Mouse (Mus musculus): ENCODE results near the gene Ccdc177. TPM values are rescaled to one million over a fixed set of nuclear protein-coding genes. Genes with fewer than 3 reads are reported as not detected.
A peak's percentile ranks its signal among the peaks of the same experiment; 100 is the strongest.

The Ccdc177 gene
- polyA plus RNA-seq, 1 experiment from 2014 or later, result 0.11 TPM

GRCm38 (mm10) chr12:80720507-80720906, 40.0 kb downstream of the Ccdc177 start:
- no peak for ATAC-seq (replicated peaks; ENCODE audit: low FRiP score, low TSS enrichment, low read depth)
- H3K4me3 ChIP-seq (ENCODE audit: low read depth, low read length), result no peak overlapping the region
- DNase-seq (ENCODE audit: low spot score), result no peak
- H3K27me3 ChIP-seq (replicated peaks; ENCODE audit: control insufficient read depth, insufficient read depth, low read length), result no peaks in the 10 kb centered on the region
- no peak overlapping the region for H3K27ac ChIP-seq (ENCODE audit: low read depth)
- no peaks in the 10 kb centered on the region for H3K36me3 ChIP-seq (ENCODE audit: control insufficient read depth, insufficient read depth, low read length)
- no peaks in the 10 kb centered on the region for H3K4me1 ChIP-seq (replicated peaks; ENCODE audit: control insufficient read depth, insufficient read depth, low read length)
- H3K9me3 ChIP-seq (ENCODE audit: control insufficient read depth, low read length), result no peaks in the 10 kb centered on the region
- 80% methylated on average over 12 of the region's 12 CpGs for WGBS
- H3K9ac ChIP-seq (ENCODE audit: low read length), result no peak overlapping the region
- H3K4me2 ChIP-seq (ENCODE audit: low read length), result no peak overlapping the region

- Histone ChIP-seq H3K9ac (ENCODE audit: low read length) (no peak overlapping the region), H3K9me3 (ENCODE audit: control insufficient read depth, low read length) (no peaks in the 10 kb centered on the region), H3K36me3 (ENCODE audit: control insufficient read depth, insufficient read depth, low read length) (no peaks in the 10 kb centered on the region), H3K27me3 (replicated peaks; ENCODE audit: control insufficient read depth, insufficient read depth, low read length) (no peaks in the 10 kb centered on the region), H3K4me3 (ENCODE audit: low read depth, low read length) (no peak overlapping the region), H3K4me2 (ENCODE audit: low read length) (no peak overlapping the region), H3K4me1 (replicated peaks; ENCODE audit: control insufficient read depth, insufficient read depth, low read length) (no peaks in the 10 kb centered on the region), H3K27ac (ENCODE audit: low read depth) (no peak overlapping the region)
- ATAC-seq (replicated peaks; ENCODE audit: low FRiP score, low TSS enrichment, low read depth) (no peak), DNase-seq (ENCODE audit: low spot score) (no peak)
- 88% methylated on average over 2 of the region's 2 CpGs for WGBS
Measured at GRCm38 (mm10) chr12:80719141-80719540, 41.3 kb downstream of the Ccdc177 start.

- WGBS, result 64% methylated on average over 6 of the region's 6 CpGs
- H3K4me2 ChIP-seq (ENCODE audit: low read length), result no peak overlapping the region
- DNase-seq (ENCODE audit: low spot score) (no peak), ATAC-seq (replicated peaks; ENCODE audit: low FRiP score, low TSS enrichment, low read depth) (no peak)
- no peaks in the 10 kb centered on the region for H3K27me3 ChIP-seq (replicated peaks; ENCODE audit: control insufficient read depth, insufficient read depth, low read length)
- H3K27ac ChIP-seq (ENCODE audit: low read depth), result no peak overlapping the region
- H3K36me3 ChIP-seq (ENCODE audit: control insufficient read depth, insufficient read depth, low read length), result no peaks in the 10 kb centered on the region
- H3K4me3 ChIP-seq (ENCODE audit: low read depth, low read length), result no peak overlapping the region
- no peaks in the 10 kb centered on the region for H3K9me3 ChIP-seq (ENCODE audit: control insufficient read depth, low read length)
- no peaks in the 10 kb centered on the region for H3K4me1 ChIP-seq (replicated peaks; ENCODE audit: control insufficient read depth, insufficient read depth, low read length)
- H3K9ac ChIP-seq (ENCODE audit: low read length), result no peak overlapping the region
Measured at GRCm38 (mm10) chr12:80715915-80716314, 44.6 kb downstream of the Ccdc177 start.

GRCm38 (mm10) chr12:80706915-80707604, 53.4 kb downstream of the Ccdc177 start:
- ATAC-seq (replicated peaks; ENCODE audit: low FRiP score, low TSS enrichment, low read depth), result no peak
- WGBS, result 38% methylated on average over 6 of the region's 6 CpGs
- DNase-seq (ENCODE audit: low spot score), result peak; percentile 68
- no peak overlapping the region for H3K9ac ChIP-seq (ENCODE audit: low read length)
- H3K27me3 ChIP-seq (replicated peaks; ENCODE audit: control insufficient read depth, insufficient read depth, low read length), result no peaks in the 10 kb centered on the region
- no peak overlapping the region for H3K4me3 ChIP-seq (ENCODE audit: low read depth, low read length)
- H3K27ac ChIP-seq (ENCODE audit: low read depth), result peak overlapping the region; percentile 34; the same call in 1 of the 2 replicates
- no peaks in the 10 kb centered on the region for H3K9me3 ChIP-seq (ENCODE audit: control insufficient read depth, low read length)
- peak overlapping the region; percentile 12 for H3K4me2 ChIP-seq (ENCODE audit: low read length)
- H3K36me3 ChIP-seq (ENCODE audit: control insufficient read depth, insufficient read depth, low read length), result no peaks in the 10 kb centered on the region
- H3K4me1 ChIP-seq (replicated peaks; ENCODE audit: control insufficient read depth, insufficient read depth, low read length), result peaks cover 11% of the 10 kb centered on the region

- no peaks in the 10 kb centered on the region for H3K9me3 ChIP-seq (ENCODE audit: control insufficient read depth, low read length)
- H3K27me3 ChIP-seq (replicated peaks; ENCODE audit: control insufficient read depth, insufficient read depth, low read length), result no peaks in the 10 kb centered on the region
- DNase-seq (ENCODE audit: low spot score) (peak; percentile 66), ATAC-seq (replicated peaks; ENCODE audit: low FRiP score, low TSS enrichment, low read depth) (peak; percentile 59)
- no peak overlapping the region for H3K9ac ChIP-seq (ENCODE audit: low read length)
- H3K27ac ChIP-seq (ENCODE audit: low read depth), result peak overlapping the region; percentile 34; the same call in 1 of the 2 replicates
- H3K4me2 ChIP-seq (ENCODE audit: low read length), result peak overlapping the region; percentile 12
- H3K36me3 ChIP-seq (ENCODE audit: control insufficient read depth, insufficient read depth, low read length), result no peaks in the 10 kb centered on the region
- WGBS, result 43% methylated on average over 11 of the region's 11 CpGs
- H3K4me1 ChIP-seq (replicated peaks; ENCODE audit: control insufficient read depth, insufficient read depth, low read length), result peaks cover 11% of the 10 kb centered on the region
- no peak overlapping the region for H3K4me3 ChIP-seq (ENCODE audit: low read depth, low read length)
Measured at GRCm38 (mm10) chr12:80706208-80706914, 54.1 kb downstream of the Ccdc177 start.

Other genes with a start within 250 kb of the Ccdc177 start
- gene Galnt16, start 242.4 kb downstream of the Ccdc177 start, polyA plus RNA-seq (2014; fragmentation: Nextera tagmentation; extraction: Ambion mirVana), result 5.9 and 6.9 TPM in 2 replicates
- 26.1 and 29.4 TPM in 2 replicates for gene Slc39a9, start 116.8 kb downstream of the Ccdc177 start, polyA plus RNA-seq (2014; fragmentation: Nextera tagmentation; extraction: Ambion mirVana)
- 316 and 325 TPM in 2 replicates for gene Erh, start 116.3 kb downstream of the Ccdc177 start, polyA plus RNA-seq (2014; fragmentation: Nextera tagmentation; extraction: Ambion mirVana)
- 11.8 and 12.1 TPM in 2 replicates for gene Plekhd1, start 68.1 kb downstream of the Ccdc177 start, polyA plus RNA-seq (2014; fragmentation: Nextera tagmentation; extraction: Ambion mirVana)
- 20.8 and 21.4 TPM in 2 replicates for gene Susd6, start 29.8 kb upstream of the Ccdc177 start, polyA plus RNA-seq (2014; fragmentation: Nextera tagmentation; extraction: Ambion mirVana)
- gene Srsf5, start 184.8 kb upstream of the Ccdc177 start, polyA plus RNA-seq (2014; fragmentation: Nextera tagmentation; extraction: Ambion mirVana), result 350 and 386 TPM in 2 replicates
- gene Slc10a1, start 208.0 kb upstream of the Ccdc177 start, polyA plus RNA-seq (2014; fragmentation: Nextera tagmentation; extraction: Ambion mirVana), result 0.50 and 0.74 TPM in 2 replicates